Mouse (Mus musculus): ENCODE measurements around the gene Ttc39b. TPM values are rescaled to one million over a fixed set of nuclear protein-coding genes. Genes with fewer than 3 reads are reported as not detected.

Gene Ttc39b
- total RNA-seq (2022): 10 to 100 TPM; 52.4 to 61.8 (median 54.5) TPM

- DNase-seq (ENCODE audit: low spot score in 2 of 2): peak; percentile 93 to 96
Observed at GRCm38 (mm10) chr4:83323910-83324684, at the start of gene Ttc39b. TSS of gene Ttc39b (minus strand) at chr4:83324255.

GRCm38 (mm10) chr4:83373381-83373780 is 49.3 kb upstream of the Ttc39b start:
- DNase-seq (ENCODE audit: low spot score in 2 of 2): no peak

GRCm38 (mm10) chr4:83357738-83358137 is 33.7 kb upstream of the Ttc39b start:
- DNase-seq (ENCODE audit: low spot score in 2 of 2): no peak

- no peak for DNase-seq (ENCODE audit: low spot score in 2 of 2)
Observed at GRCm38 (mm10) chr4:83354786-83355185, 30.7 kb upstream of the Ttc39b start.

GRCm38 (mm10) chr4:83353949-83354348 is 29.9 kb upstream of the Ttc39b start:
- DNase-seq (ENCODE audit: low spot score in 2 of 2): no peak

GRCm38 (mm10) chr4:83353276-83353675 is 29.2 kb upstream of the Ttc39b start:
- DNase-seq (ENCODE audit: low spot score in 2 of 2): no peak

GRCm38 (mm10) chr4:83350719-83351118 is 26.7 kb upstream of the Ttc39b start:
- peak; percentile 28 to 78 for DNase-seq (ENCODE audit: low spot score in 2 of 2)

- no peak for DNase-seq (ENCODE audit: low spot score in 2 of 2)
Observed at GRCm38 (mm10) chr4:83348970-83349369, 24.9 kb upstream of the Ttc39b start.

GRCm38 (mm10) chr4:83343895-83344294 is 19.8 kb upstream of the Ttc39b start:
- DNase-seq (ENCODE audit: low spot score in 2 of 2): no peak

GRCm38 (mm10) chr4:83343146-83343823 is 19.2 kb upstream of the Ttc39b start:
- DNase-seq (ENCODE audit: low spot score in 2 of 2): no peak

GRCm38 (mm10) chr4:83342268-83342970 is 18.4 kb upstream of the Ttc39b start:
- no peak for DNase-seq (ENCODE audit: low spot score in 2 of 2)

GRCm38 (mm10) chr4:83339393-83339792 is 15.3 kb upstream of the Ttc39b start:
- DNase-seq (ENCODE audit: low spot score in 2 of 2): no peak

GRCm38 (mm10) chr4:83337717-83338116 is 13.7 kb upstream of the Ttc39b start:
- no peak for DNase-seq (ENCODE audit: low spot score in 2 of 2)

GRCm38 (mm10) chr4:83330369-83330768 is 6.3 kb upstream of the Ttc39b start:
- no peak for DNase-seq (ENCODE audit: low spot score in 2 of 2)

GRCm38 (mm10) chr4:83329615-83330014 is 5.6 kb upstream of the Ttc39b start:
- DNase-seq (ENCODE audit: low spot score in 2 of 2): no peak

- no peak for DNase-seq (ENCODE audit: low spot score in 2 of 2)
Observed at GRCm38 (mm10) chr4:83328026-83328945, 4.2 kb upstream of the Ttc39b start.

- no peak for DNase-seq (ENCODE audit: low spot score in 2 of 2)
Observed at GRCm38 (mm10) chr4:83327526-83327925, 3.5 kb upstream of the Ttc39b start.

GRCm38 (mm10) chr4:83325366-83325765 is 1.3 kb upstream of the Ttc39b start:
- no peak for DNase-seq (ENCODE audit: low spot score in 2 of 2)

GRCm38 (mm10) chr4:83323201-83323903 is 703 bp downstream of the Ttc39b start:
- DNase-seq (ENCODE audit: low spot score in 2 of 2): peak; percentile 41 to 54

GRCm38 (mm10) chr4:83319736-83320135 is 4.3 kb downstream of the Ttc39b start:
- no peak for DNase-seq (ENCODE audit: low spot score in 2 of 2)
